In genomic region chr11:104214128-104214527, GRCm38 (mm10) we compare ENCODE assay signal across 36 mouse cellular contexts. TPM values are rescaled to one million over a fixed set of nuclear protein-coding genes. Genes with fewer than 3 reads are reported as not detected.
"Had no signal": no experiment of that assay in that cellular context is flagged by ENCODE, and none has a peak within 500 bp of the region (broad histone marks: within the 10 kb centered on the region; RNA-seq: fewer than 3 reads in every experiment).

No protein-coding gene starts in this region.

RNA-seq across cellular contexts. Expression of gene Mapt, which starts 17.1 kb away (rescaled TPM):
- total RNA-seq: granulocyte monocyte progenitor cell, adult 5-6 weeks had no signal

RNA-seq across cellular contexts. Expression of gene Sppl2c, which starts 28.0 kb away (rescaled TPM):
- total RNA-seq: gastrocnemius, adult 2 months; gastrocnemius, postnatal 10 days; gastrocnemius, postnatal 25 days; gastrocnemius, postnatal 4 days; granulocyte monocyte progenitor cell, adult 5-6 weeks; heart, adult 18-20 months; heart, adult 8-10 months; heart, postnatal 10 days; heart, postnatal 25 days; heart, postnatal 4 days; layer of hippocampus, adult 8-10 months; layer of hippocampus, postnatal 14 days; layer of hippocampus, postnatal 36 days; left cerebral cortex, adult 18-20 months; left cerebral cortex, adult 8-10 months; left cerebral cortex, postnatal 10 days; left cerebral cortex, postnatal 25 days; left cerebral cortex, postnatal 4 days; liver, adult 2 months had no signal
- polyA plus RNA-seq: heart, embryonic 10.5 days; heart, embryonic 12.5 days; heart, embryonic 14.5 days; heart, embryonic 16.5 days; hindbrain, embryonic 10.5 days; hindbrain, embryonic 12.5 days; hindbrain, embryonic 14.5 days; hindbrain, embryonic 16.5 days; intestine, embryonic 14.5 days; intestine, embryonic 16.5 days; kidney, embryonic 15.5 days; limb, embryonic 11.5 days; limb, embryonic 13.5 days; limb, embryonic 15.5 days; liver, adult 2 months; liver, embryonic 12.5 days; liver, embryonic 14.5 days; liver, embryonic 16.5 days had no signal
